Mouse (Mus musculus): ENCODE measurements around the gene Clcn2.

The Clcn2 gene

GRCm38 (mm10) chr16:20717181-20717977, at the start of gene Clcn2, which contains the start of gene Polr2h:
Gene Clcn2 (minus strand): TSS chr16:20717746.
Gene Polr2h (plus strand): TSS chr16:20717665.
- peak; percentile 99 for DNase-seq (ENCODE audit: low read depth)

- DNase-seq (ENCODE audit: low read depth), result peak; percentile 52
Observed at GRCm38 (mm10) chr16:20765244-20765643, 47.7 kb upstream of the Clcn2 start.

GRCm38 (mm10) chr16:20761681-20762080, 44.1 kb upstream of the Clcn2 start:
- peak; percentile 63 for DNase-seq (ENCODE audit: low read depth)

GRCm38 (mm10) chr16:20757385-20757784, 39.8 kb upstream of the Clcn2 start:
- peak; percentile 67 for DNase-seq (ENCODE audit: low read depth)

GRCm38 (mm10) chr16:20756052-20756451, 38.5 kb upstream of the Clcn2 start:
- peak; percentile 86 for DNase-seq (ENCODE audit: low read depth)

- DNase-seq (ENCODE audit: low read depth), result no peak
Observed at GRCm38 (mm10) chr16:20750518-20750917, 33.0 kb upstream of the Clcn2 start.

GRCm38 (mm10) chr16:20746641-20747040, 29.1 kb upstream of the Clcn2 start:
- DNase-seq (ENCODE audit: low read depth), result no peak

GRCm38 (mm10) chr16:20739845-20740244, 22.3 kb upstream of the Clcn2 start:
- DNase-seq (ENCODE audit: low read depth), result no peak

GRCm38 (mm10) chr16:20736823-20737222, 19.3 kb upstream of the Clcn2 start:
- no peak for DNase-seq (ENCODE audit: low read depth)

GRCm38 (mm10) chr16:20736168-20736567, 18.6 kb upstream of the Clcn2 start:
- no peak for DNase-seq (ENCODE audit: low read depth)

GRCm38 (mm10) chr16:20735651-20736050, 18.1 kb upstream of the Clcn2 start:
- no peak for DNase-seq (ENCODE audit: low read depth)

- DNase-seq (ENCODE audit: low read depth), result no peak
Observed at GRCm38 (mm10) chr16:20733731-20734730, 16.5 kb upstream of the Clcn2 start, which contains the start of gene Thpo. Gene Thpo (minus strand): TSS chr16:20734511.

GRCm38 (mm10) chr16:20732925-20733730, 15.6 kb upstream of the Clcn2 start, which contains the start of gene Chrd:
Gene Chrd (plus strand): TSS chr16:20733127.
- DNase-seq (ENCODE audit: low read depth), result no peak

- no peak for DNase-seq (ENCODE audit: low read depth)
Observed at GRCm38 (mm10) chr16:20732251-20732924, 14.8 kb upstream of the Clcn2 start.

GRCm38 (mm10) chr16:20731688-20732087, 14.1 kb upstream of the Clcn2 start:
- no peak for DNase-seq (ENCODE audit: low read depth)

GRCm38 (mm10) chr16:20730293-20730711, 12.8 kb upstream of the Clcn2 start:
- DNase-seq (ENCODE audit: low read depth), result no peak

- no peak for DNase-seq (ENCODE audit: low read depth)
Observed at GRCm38 (mm10) chr16:20726384-20726783, 8.8 kb upstream of the Clcn2 start.

- DNase-seq (ENCODE audit: low read depth), result no peak
Observed at GRCm38 (mm10) chr16:20725750-20726149, 8.2 kb upstream of the Clcn2 start.

GRCm38 (mm10) chr16:20725321-20725720, 7.8 kb upstream of the Clcn2 start:
- no peak for DNase-seq (ENCODE audit: low read depth)

- peak; percentile 80 for DNase-seq (ENCODE audit: low read depth)
Observed at GRCm38 (mm10) chr16:20724338-20724748, 6.8 kb upstream of the Clcn2 start.

GRCm38 (mm10) chr16:20723247-20723646, 5.7 kb upstream of the Clcn2 start:
- peak; percentile 20 for DNase-seq (ENCODE audit: low read depth)

Measured in 416B (cell line).